ENCODE assay signal across 16 mouse cellular contexts in genomic region chr15:101131498-101131897, GRCm38 (mm10). TPM values are rescaled to one million over a fixed set of nuclear protein-coding genes. Genes with fewer than 3 reads are reported as not detected.
DNase-seq lines count a peak whose midpoint lies in the region; ATAC-seq and TF ChIP-seq lines count a peak whose summit lies in the region.
"Had no signal": no experiment of that assay in that cellular context is flagged by ENCODE, and none has a peak within 500 bp of the region (broad histone marks: within the 10 kb centered on the region; RNA-seq: fewer than 3 reads in every experiment).

No protein-coding gene starts in this region.

- no peak overlapping the region; the same call in 1 of the 2 replicates for H3K4me2 ChIP-seq in kidney, embryonic 14.5 days (replicated peaks; ENCODE audit: low read depth, low read length)
- peak overlapping the region; percentile 11; the same call in 1 of the 2 replicates for H3K4me2 ChIP-seq in neural tube, embryonic 13.5 days
- H3K4me2 ChIP-seq: forebrain, embryonic 12.5 days; liver, embryonic 12.5 days had no signal

- peak overlapping the region; percentile 85 for H3K4me3 ChIP-seq in gastrocnemius, adult 2 months
- no peak overlapping the region for H3K4me3 ChIP-seq in kidney, embryonic 14.5 days (ENCODE audit: low read length)
- H3K4me3 ChIP-seq in neural tube, embryonic 13.5 days: no peak overlapping the region
- H3K4me3 ChIP-seq: forebrain, embryonic 12.5 days; liver, embryonic 12.5 days; myocyte had no signal

- H3K9me3 ChIP-seq in kidney, embryonic 14.5 days (ENCODE audit: control insufficient read depth, low read length): no peaks in the 10 kb centered on the region
- no peaks in the 10 kb centered on the region for H3K9me3 ChIP-seq in neural tube, embryonic 13.5 days
- H3K9me3 ChIP-seq: forebrain, embryonic 12.5 days; liver, embryonic 12.5 days had no signal

- peak; percentile 10 for DNase-seq in gastrocnemius, adult 2 months
- no peak for DNase-seq in gastrocnemius, postnatal 10 days
- no peak for DNase-seq in kidney, postnatal 4 days
- DNase-seq in neural tube, embryonic 10.5 days (ENCODE audit: extremely low spot score, low spot score): no peak
- DNase-seq in thymus, postnatal 36 days: no peak
- no peak for DNase-seq in natural killer cell, adult 2 months (ENCODE audit: low spot score in 2 of 2)
- DNase-seq: adrenal gland, postnatal 36 days; cerebellum, adult 18-20 months; gastrocnemius, postnatal 25 days; thymus, postnatal 14 days had no signal

- peak overlapping the region; percentile 64 for H3K27ac ChIP-seq in gastrocnemius, adult 2 months
- no peak overlapping the region for H3K27ac ChIP-seq in kidney, embryonic 14.5 days (ENCODE audit: low read depth, low read length)
- no peak overlapping the region for H3K27ac ChIP-seq in neural tube, embryonic 13.5 days (replicated peaks)
- H3K27ac ChIP-seq: forebrain, embryonic 12.5 days; liver, embryonic 12.5 days had no signal

- ATAC-seq in kidney, embryonic 14.5 days (ENCODE audit: low FRiP score, low TSS enrichment): no peak
- ATAC-seq in neural tube, embryonic 13.5 days (ENCODE audit: low read depth): no peak
- ATAC-seq: liver, embryonic 12.5 days had no signal

- peaks cover 47% of the 10 kb centered on the region for H3K4me1 ChIP-seq in kidney, embryonic 14.5 days (ENCODE audit: control insufficient read depth, insufficient read depth, low read length)
- H3K4me1 ChIP-seq in neural tube, embryonic 13.5 days (replicated peaks): peaks cover 34% of the 10 kb centered on the region

- H3K36me3 ChIP-seq in kidney, embryonic 14.5 days (ENCODE audit: control insufficient read depth, insufficient read depth, low read length): no peaks in the 10 kb centered on the region
- H3K36me3 ChIP-seq in neural tube, embryonic 13.5 days: no peaks in the 10 kb centered on the region
- H3K36me3 ChIP-seq: forebrain, embryonic 12.5 days; liver, embryonic 12.5 days had no signal

- WGBS in kidney, embryonic 14.5 days: 17% methylated on average over 11 of the region's 11 CpGs
- whole genome bisulfite sequencing in neural tube, embryonic 13.5 days: 42% methylated on average over 11 of the region's 11 CpGs

- TF ChIP-seq CTCF in gastrocnemius, adult 2 months (IDR thresholded peaks at IDR 0.05): no peak

- intact Hi-C loops in gastrocnemius, adult 2 months (cut with DNase I): no loop called here

- H3K27me3 ChIP-seq in kidney, embryonic 14.5 days (ENCODE audit: control insufficient read depth, insufficient read depth, low read length): peaks cover 13% of the 10 kb centered on the region; the same call in 1 of the 2 replicates
- peaks cover 53% of the 10 kb centered on the region for H3K27me3 ChIP-seq in neural tube, embryonic 13.5 days

- H3K9ac ChIP-seq in kidney, embryonic 14.5 days (ENCODE audit: low read depth, low read length): peak overlapping the region; percentile 2; the same call in 1 of the 2 replicates
- H3K9ac ChIP-seq in neural tube, embryonic 13.5 days: no peak overlapping the region
- H3K9ac ChIP-seq: forebrain, embryonic 12.5 days; liver, embryonic 12.5 days had no signal

RNA-seq across cellular contexts. Expression of gene Acvrl1, which starts 3.2 kb away (rescaled TPM):
- total RNA-seq in gastrocnemius, adult 2 months (2021): 10 to 100 TPM; 10.2 to 14.5 TPM
- total RNA-seq in gastrocnemius, postnatal 10 days (2021): 10 to 100 TPM; 15.1 to 18.2 TPM
- 6.3 and 8.8 TPM in 2 replicates for polyA plus RNA-seq in kidney, embryonic 14.5 days (2014; fragmentation: Nextera tagmentation; extraction: Ambion mirVana)
- 8.1 and 9.0 TPM in 2 replicates for polyA plus RNA-seq in neural tube, embryonic 13.5 days (2015; fragmentation: Nextera tagmentation; extraction: Ambion mirVana)

RNA-seq across cellular contexts. Expression of gene Ankrd33, which starts 15.9 kb away (rescaled TPM):
- total RNA-seq in gastrocnemius, adult 2 months (2021): not detected
- not detected for total RNA-seq in gastrocnemius, postnatal 10 days (2021)
- polyA plus RNA-seq in kidney, embryonic 14.5 days (2014; fragmentation: Nextera tagmentation; extraction: Ambion mirVana): not detected in 2 replicates
- not detected in 2 replicates for polyA plus RNA-seq in neural tube, embryonic 13.5 days (2015; fragmentation: Nextera tagmentation; extraction: Ambion mirVana)
- total RNA-seq: gastrocnemius, postnatal 25 days; left cerebral cortex, adult 18-20 months had no signal
- polyA plus RNA-seq: forebrain, embryonic 12.5 days; liver, embryonic 12.5 days; myocyte had no signal

RNA-seq across cellular contexts. Expression of gene Acvr1b, which starts 42.4 kb away (rescaled TPM):
- total RNA-seq in gastrocnemius, adult 2 months (2021): 10 to 100 TPM; 26.9 to 30.8 TPM
- 10 to 100 TPM; 21.7 to 22.4 TPM for total RNA-seq in gastrocnemius, postnatal 10 days (2021)
- polyA plus RNA-seq in kidney, embryonic 14.5 days (2014; fragmentation: Nextera tagmentation; extraction: Ambion mirVana): 6.0 and 7.2 TPM in 2 replicates
- polyA plus RNA-seq in neural tube, embryonic 13.5 days (2015; fragmentation: Nextera tagmentation; extraction: Ambion mirVana): 18.0 and 18.8 TPM in 2 replicates

RNA-seq across cellular contexts. Expression of gene Fignl2, which starts 53.1 kb away (rescaled TPM):
- under 1 TPM; 0.67 to 0.77 TPM for total RNA-seq in gastrocnemius, adult 2 months (2021)
- total RNA-seq in gastrocnemius, postnatal 10 days (2021): 1 to 10 TPM; 1.9 to 3.4 TPM
- 0.58 and 0.73 TPM in 2 replicates for polyA plus RNA-seq in kidney, embryonic 14.5 days (2014; fragmentation: Nextera tagmentation; extraction: Ambion mirVana)
- polyA plus RNA-seq in neural tube, embryonic 13.5 days (2015; fragmentation: Nextera tagmentation; extraction: Ambion mirVana): 0.17 and 0.18 TPM in 2 replicates
